Mouse (Mus musculus) ES-E14 (cell line): Measurements from ENCODE around the gene Psd4. TPM values are rescaled to one million over a fixed set of nuclear protein-coding genes. Genes with fewer than 3 reads are reported as not detected.

ENCODE experiments used
- DNase-seq: peaks from one replicate; pipeline ENCODE4 v3.0.0-alpha.2; 2013; ENCODE audit warnings: low read depth, low spot score
- H3K27ac ChIP-seq: 2 replicates; pipeline ENCODE4 v1.5.1; 2012; ENCODE audit warnings: low read depth, mild to moderate bottlenecking, low read length, moderate library complexity, mixed read lengths; ENCODE audit not compliant: poor library complexity, insufficient read depth, severe bottlenecking
- H3K36me3 ChIP-seq: 2 replicates; pipeline ENCODE4 v1.6.1; 2012; ENCODE audit warnings: mild to moderate bottlenecking, low read length, moderate library complexity, mixed read lengths; ENCODE audit not compliant: control insufficient read depth, poor library complexity, insufficient read depth, severe bottlenecking
- H3K4me1 ChIP-seq, 2 experiments: fragments of 150-350 bp in 1 of 2; sonication (generic) in 1 of 2; 2 replicates each; pipeline ENCODE4 v1.6.1; 2012; ENCODE audit warnings: low read length in 2 of 2, mild to moderate bottlenecking in 1 of 2, mixed read lengths in 1 of 2; ENCODE audit not compliant: control insufficient read depth in 2 of 2, insufficient read depth in 2 of 2, poor library complexity in 1 of 2
- H3K4me3 ChIP-seq, 2 experiments: fragments of 150-350 bp in 1 of 2; sonication (generic) in 1 of 2; 2 replicates each; pipeline ENCODE4 v1.5.1; 2012; ENCODE audit warnings: low read length in 2 of 2, low read depth in 1 of 2, mild to moderate bottlenecking in 1 of 2, mixed read lengths in 1 of 2; ENCODE audit not compliant: insufficient read depth in 1 of 2, poor library complexity in 1 of 2, severe bottlenecking in 1 of 2
- H3K9ac ChIP-seq: 2 replicates; pipeline ENCODE4 v1.6.1; 2012; ENCODE audit warnings: low read depth, mild to moderate bottlenecking, low read length, mixed read lengths; ENCODE audit not compliant: poor library complexity, insufficient read depth, severe bottlenecking
- H3K9me3 ChIP-seq: fragments of 150-350 bp; sonication (generic); 2 replicates; pipeline ENCODE4 v1.6.1; 2012; ENCODE audit warnings: low read depth, mild to moderate bottlenecking, low read length; ENCODE audit not compliant: control insufficient read depth, insufficient read depth
- CHD2 ChIP-seq: IDR thresholded peaks from 2 replicates; pipeline ENCODE4 v1.6.1; 2014; ENCODE audit warnings: mild to moderate bottlenecking, low read depth, low read length, inconsistent platforms
- HCFC1 ChIP-seq: IDR thresholded peaks from 2 replicates; pipeline ENCODE4 v1.6.1; 2012; ENCODE audit warnings: low read length, inconsistent platforms, borderline replicate concordance; ENCODE audit not compliant: insufficient read depth
- MAFK ChIP-seq: IDR thresholded peaks from 2 replicates; pipeline ENCODE4 v1.6.1; 2014; ENCODE audit warnings: mild to moderate bottlenecking, low read depth, low read length, inconsistent platforms; ENCODE audit not compliant: insufficient read depth
- ZC3H11A ChIP-seq: IDR thresholded peaks from 2 replicates; pipeline ENCODE4 v1.6.1; 2012; ENCODE audit warnings: low read depth, mild to moderate bottlenecking, inconsistent platforms, low read length, borderline replicate concordance
- ZNF384 ChIP-seq: IDR thresholded peaks from 2 replicates; pipeline ENCODE4 v1.6.1; 2012; ENCODE audit warnings: low read depth, low read length, inconsistent platforms
- in situ Hi-C, 2 experiments: fragments of 600-800 bp; cut with MboI; formaldehyde crosslinking; loops; one replicate each; pipeline ENCODE4 v1.15.1; 2025; ENCODE audit warnings: low sequenced_read_pairs in 2 of 2, inconsistent platforms in 1 of 2; ENCODE audit not compliant: unreplicated experiment in 2 of 2
- total RNA-seq: library from RNA; depleted of rRNA; stranded (reverse); fragments of 300-350 nt; gene quantifications from 2 replicates; pipeline ENCODE4 v1.2.3, GENCODE M21; 2012

The Psd4 gene
- total RNA-seq, 1 experiment: 8.3 TPM

DNA sequence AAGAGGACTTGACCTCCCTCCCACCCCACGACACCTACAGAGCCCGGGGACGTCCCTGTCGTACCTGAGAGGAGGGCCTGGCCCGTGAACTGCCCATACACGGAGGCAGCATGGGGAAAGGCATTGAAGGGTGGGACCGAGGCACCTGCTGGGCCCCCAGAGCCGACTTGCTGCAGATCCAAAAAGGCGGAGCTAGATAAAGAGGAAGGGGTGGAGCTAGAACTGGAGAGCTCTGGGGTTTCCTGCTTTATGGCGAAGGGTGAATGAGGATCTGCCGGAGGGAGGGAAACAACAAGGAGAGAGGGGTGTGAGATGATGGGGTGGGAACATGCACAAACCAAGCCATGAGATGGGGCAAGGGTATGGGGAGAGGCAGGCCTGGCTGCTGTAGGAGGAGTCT lies 68.3 kb downstream of the Psd4 start:
- Histone ChIP-seq H3K4me1 (peaks cover 0 to 2% of the 10 kb centered on the region in 2 experiments; a peak in 1 of 4 replicates), H3K9me3 (no peaks in the 10 kb centered on the region), H3K4me3 (no peak overlapping the region), H3K36me3 (no peaks in the 10 kb centered on the region), H3K27ac (no peak overlapping the region), H3K9ac (no peak overlapping the region)
- in situ Hi-C loops: no loop called here
- TF ChIP-seq HCFC1 (no peak), ZNF384 (no peak), ZC3H11A (no peak), MAFK (no peak), CHD2 (no peak)
- no peak for DNase-seq

DNA sequence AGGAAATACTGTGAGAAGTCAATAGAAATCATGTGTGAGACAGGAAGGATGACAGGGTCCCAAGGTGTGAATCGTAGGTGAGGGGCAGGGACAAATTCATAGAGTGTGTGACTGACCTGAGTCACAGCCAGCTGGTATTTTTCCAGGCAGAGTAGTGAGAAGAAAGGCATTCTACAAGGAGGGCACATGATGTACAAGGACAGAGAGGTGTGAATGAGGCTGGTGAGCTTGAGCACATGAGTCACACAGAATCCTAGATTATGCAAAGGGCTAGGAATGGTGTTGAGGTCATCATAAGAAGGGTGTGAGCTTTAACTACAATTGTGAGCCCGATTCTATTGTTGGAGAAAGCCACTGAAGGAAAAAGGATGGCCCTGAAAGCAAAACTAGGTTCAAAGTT lies 72.7 kb downstream of the Psd4 start:
- TF ChIP-seq HCFC1: no peak
- no peak for TF ChIP-seq ZNF384
- TF ChIP-seq ZC3H11A: no peak
- no peak for TF ChIP-seq CHD2
- Histone ChIP-seq H3K36me3 (no peaks in the 10 kb centered on the region), H3K27ac (no peak overlapping the region), H3K4me3 (no peak overlapping the region), H3K4me1 (peaks cover 9 to 19% of the 10 kb centered on the region in 2 experiments), H3K9ac (no peak overlapping the region), H3K9me3 (no peaks in the 10 kb centered on the region)
- in situ Hi-C loops: no loop called here
- DNase-seq: no peak

DNA sequence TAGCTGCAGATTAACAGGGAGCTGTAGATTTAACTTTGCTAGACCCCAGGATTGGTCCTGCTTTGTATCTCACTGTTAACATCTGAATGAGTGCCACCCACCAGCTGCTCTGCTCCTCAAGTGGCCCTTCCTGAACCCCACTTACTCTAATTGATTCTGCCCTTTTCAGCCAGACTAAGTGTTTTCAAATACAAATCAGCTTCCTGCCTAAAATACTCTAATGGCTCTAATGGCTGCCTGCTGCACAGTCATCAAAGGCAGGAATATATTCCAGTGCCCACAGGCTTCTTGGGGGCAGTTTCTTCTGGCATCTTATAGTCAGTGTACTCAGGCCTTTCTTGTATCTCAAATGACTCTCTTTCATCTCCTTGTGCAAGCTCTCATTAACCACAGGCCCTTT lies 74.5 kb downstream of the Psd4 start:
- Histone ChIP-seq H3K9me3 (no peaks in the 10 kb centered on the region), H3K36me3 (no peaks in the 10 kb centered on the region), H3K4me1 (peaks cover 9 to 17% of the 10 kb centered on the region in 2 experiments), H3K9ac (no peak overlapping the region), H3K4me3 (no peak overlapping the region), H3K27ac (no peak overlapping the region)
- in situ Hi-C loops: no loop called here
- DNase-seq: no peak
- TF ChIP-seq ZNF384: no peak
- no peak for TF ChIP-seq CHD2
- TF ChIP-seq MAFK: no peak
- no peak for TF ChIP-seq HCFC1
- no peak for TF ChIP-seq ZC3H11A

DNA sequence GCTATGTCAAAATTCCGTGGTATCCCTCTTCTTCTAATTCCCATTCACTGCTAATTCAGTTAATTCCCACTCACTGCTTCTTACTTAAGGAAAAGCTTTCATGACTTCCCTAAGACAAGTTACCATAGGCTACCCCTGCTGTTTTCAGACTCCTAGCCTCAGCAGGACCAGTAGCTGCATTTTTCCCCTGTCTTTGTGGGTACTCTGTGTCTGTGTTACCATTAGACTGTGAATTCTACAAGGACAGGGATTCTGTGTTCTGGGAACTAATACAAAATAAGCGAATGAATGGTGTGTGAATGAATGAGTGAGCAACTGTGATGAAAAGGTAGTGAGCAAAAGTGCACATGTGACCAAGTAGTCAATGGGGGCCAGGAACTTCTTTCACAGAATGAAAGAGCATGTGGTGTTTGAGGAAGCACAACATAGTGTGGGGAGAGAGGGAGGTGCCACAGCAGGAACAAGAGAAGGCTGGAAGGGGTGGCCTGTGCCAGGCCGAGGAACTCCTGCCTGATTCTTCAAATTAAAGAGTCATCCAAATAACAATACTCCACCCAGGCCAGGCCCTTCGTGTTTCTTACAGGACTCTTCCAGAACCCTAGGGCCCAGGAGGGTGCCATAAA lies 75.0 kb downstream of the Psd4 start:
- in situ Hi-C loops: no loop called here
- DNase-seq: no peak

DNA sequence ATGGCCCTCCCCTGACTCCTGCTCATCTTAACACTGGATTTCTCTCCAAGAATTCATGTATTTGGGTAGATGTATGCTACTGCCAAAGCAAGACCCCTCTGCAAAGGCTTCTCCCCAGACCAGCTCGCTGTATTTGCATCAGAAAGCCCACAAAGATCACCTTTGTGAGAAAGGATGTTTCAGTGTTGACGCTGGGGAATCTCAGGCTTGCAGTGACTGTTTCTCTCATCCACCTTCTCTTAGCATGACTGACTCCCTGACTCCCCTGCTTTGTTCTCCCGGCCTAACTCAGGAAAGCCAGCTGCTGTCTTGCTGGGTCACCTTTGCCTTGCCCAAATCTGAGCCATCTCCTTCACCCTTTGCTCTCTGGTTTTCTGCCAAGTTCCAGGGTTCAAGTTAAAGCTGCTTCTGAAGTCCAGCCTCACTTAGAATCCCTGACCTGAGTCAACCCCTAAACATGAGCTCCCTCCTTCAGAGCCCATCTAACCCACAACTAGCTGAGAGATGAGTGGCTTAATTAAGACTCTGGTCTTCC lies 75.9 kb downstream of the Psd4 start:
- peak; percentile 22 for DNase-seq
- Histone ChIP-seq H3K9me3 (no peaks in the 10 kb centered on the region), H3K36me3 (no peaks in the 10 kb centered on the region), H3K4me3 (no peak overlapping the region), H3K27ac (no peak overlapping the region), H3K4me1 (peaks cover 9 to 17% of the 10 kb centered on the region in 2 experiments), H3K9ac (no peak overlapping the region)
- in situ Hi-C loops: no loop called here
- TF ChIP-seq MAFK (no peak), ZNF384 (no peak), CHD2 (no peak), HCFC1 (no peak), ZC3H11A (no peak)

More for the DNA sequence above, 75.0 kb downstream of the Psd4 start:
- Histone ChIP-seq H3K27ac (no peak overlapping the region), H3K9me3 (no peaks in the 10 kb centered on the region), H3K36me3 (no peaks in the 10 kb centered on the region), H3K4me3 (no peak overlapping the region), H3K4me1 (peaks cover 9 to 17% of the 10 kb centered on the region in 2 experiments), H3K9ac (no peak overlapping the region)
- TF ChIP-seq ZC3H11A (no peak), MAFK (no peak), CHD2 (no peak), ZNF384 (no peak)
